Mouse (Mus musculus) kidney, adult 2 months (tissue): ENCODE results near the gene Tex33. TPM values are rescaled to one million over a fixed set of nuclear protein-coding genes. Genes with fewer than 3 reads are reported as not detected.
A peak's percentile ranks its signal among the peaks of the same experiment; 100 is the strongest.

ENCODE experiments used
- DNase-seq: peaks from one replicate; pipeline ENCODE4 v3.0.0; 2021
- H3K27ac ChIP-seq: fragments of 200-500 bp; 2 replicates; pipeline ENCODE4 v1.5.1; 2012; ENCODE audit warnings: low read depth, low read length, control low read depth, inconsistent platforms; ENCODE audit not compliant: insufficient read depth
- H3K27me3 ChIP-seq: fragments of 200-500 bp; replicated peaks from 2 replicates; pipeline ENCODE4 v1.6.1; 2012; ENCODE audit warnings: mild to moderate bottlenecking, moderate library complexity, low read length, inconsistent platforms; ENCODE audit not compliant: control insufficient read depth, insufficient read depth
- H3K36me3 ChIP-seq: fragments of 200-500 bp; 2 replicates; pipeline ENCODE4 v1.6.1; 2012; ENCODE audit warnings: mild to moderate bottlenecking, moderate library complexity, low read length, inconsistent platforms; ENCODE audit not compliant: control insufficient read depth, insufficient read depth
- H3K4me1 ChIP-seq: fragments of 200-500 bp; 2 replicates; pipeline ENCODE4 v1.6.1; 2011; ENCODE audit warnings: low read length; ENCODE audit not compliant: control insufficient read depth, insufficient read depth
- H3K4me3 ChIP-seq: fragments of 200-500 bp; 2 replicates; pipeline ENCODE4 v1.5.1; 2011; ENCODE audit warnings: mild to moderate bottlenecking, low read depth, low read length, control low read depth; ENCODE audit not compliant: insufficient read depth
- CTCF ChIP-seq: fragments of 200-500 bp; conservative IDR thresholded peaks from 2 replicates; pipeline ENCODE4 v1.5.1; 2011; ENCODE audit warnings: low read depth, mild to moderate bottlenecking, control low read depth, low read length, moderate library complexity, mixed read lengths; ENCODE audit not compliant: insufficient read depth, insufficient read length
- POLR2A ChIP-seq: fragments of 200-500 bp; IDR thresholded peaks from one replicate; pipeline ENCODE4 v1.6.1; 2011; ENCODE audit warnings: low read depth, low read length, control low read depth
- WGBS: fragments of 180-500 bp; shearing (Covaris S2); methylation state at CpG from one replicate; pipeline ENCODE4 v1.1.7; 2018; 5-methylcytosine and 5-hydroxymethylcytosine counted together
- polyA plus RNA-seq: library from polyadenylated mRNA; depleted of rRNA; stranded (reverse); fragments of >200 nt; gene quantifications from 2 replicates; pipeline ENCODE4 v1.2.3, GENCODE M21; 2012

The Tex33 gene
- polyA plus RNA-seq, 1 experiment, result 0.48 TPM

DNA sequence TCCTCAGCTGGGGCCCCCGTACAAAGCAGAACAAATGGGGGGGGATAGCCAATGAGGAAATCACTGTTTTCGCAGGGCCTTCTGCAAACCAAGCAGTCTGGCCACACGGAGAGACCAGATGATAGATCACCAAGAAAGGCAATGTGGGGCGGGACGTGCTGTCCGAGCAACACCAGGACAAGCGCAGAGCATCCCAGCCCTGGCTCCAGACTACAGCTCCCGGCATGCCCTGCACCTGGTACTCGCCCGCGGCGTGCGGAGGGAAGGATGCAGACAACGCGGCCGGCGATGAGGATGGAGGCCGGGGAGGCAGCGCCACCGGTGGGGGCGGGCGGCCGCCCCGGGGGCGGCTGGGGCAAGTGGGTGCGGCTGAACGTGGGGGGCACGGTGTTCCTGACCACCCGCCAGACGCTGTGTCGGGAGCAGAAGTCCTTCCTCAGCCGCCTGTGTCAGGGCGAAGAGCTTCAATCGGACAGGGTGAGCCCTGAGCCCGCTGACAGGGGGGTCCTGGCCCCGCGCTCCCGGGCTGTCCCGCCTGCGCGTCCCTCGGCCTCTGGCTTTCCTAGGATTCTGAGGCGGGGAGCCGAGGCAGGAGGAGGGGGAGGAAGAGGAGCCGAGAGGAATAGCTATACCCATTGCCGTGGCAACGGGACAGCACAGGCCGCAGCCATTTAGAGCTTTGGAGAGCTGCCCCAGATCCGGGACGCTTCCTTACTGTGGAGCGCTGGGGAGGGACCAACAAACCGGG, 32.9 kb upstream of the Tex33 start, which contains the start of gene Kctd17:
Gene Kctd17, plus strand, starts transcription at position 174 of the 748 bp plus-strand sequence.
- WGBS, result 1% methylated on average over 52 of the region's 52 CpGs
- no peak for TF ChIP-seq POLR2A
- no peak for TF ChIP-seq CTCF
- peak within 1 kb of the TSS; percentile 66 for H3K4me3 ChIP-seq
- H3K4me1 ChIP-seq, result peaks cover 26% of the 10 kb centered on the region; the same call in 1 of the 2 replicates
- DNase-seq, result peak; percentile 86
- H3K27ac ChIP-seq, result peak within 1 kb of the TSS; percentile 91
- no peaks in the 10 kb centered on the region for H3K36me3 ChIP-seq
- H3K27me3 ChIP-seq, result no peaks in the 10 kb centered on the region

GRCm38 (mm10) chr15:78425230-78425629, 29.5 kb upstream of the Tex33 start:
- no peak for DNase-seq
- H3K4me3 ChIP-seq, result no peak overlapping the region
- TF ChIP-seq CTCF (no peak), POLR2A (no peak)
- H3K27ac ChIP-seq, result no peak overlapping the region
- H3K4me1 ChIP-seq, result peaks cover 15% of the 10 kb centered on the region; the same call in 1 of the 2 replicates
- no peaks in the 10 kb centered on the region for H3K27me3 ChIP-seq
- 68% methylated on average over 4 of the region's 4 CpGs for WGBS
- no peaks in the 10 kb centered on the region for H3K36me3 ChIP-seq

- Histone ChIP-seq H3K27ac (0 out of 2 replicates have a peak overlapping the region, but pooled peaks have one; percentile 42), H3K4me1 (peaks cover 11% of the 10 kb centered on the region; the same call in 1 of the 2 replicates), H3K27me3 (no peaks in the 10 kb centered on the region), H3K4me3 (no peak overlapping the region), H3K36me3 (no peaks in the 10 kb centered on the region)
- WGBS, result 21% methylated on average over 11 of the region's 11 CpGs
- peak; percentile 94 for DNase-seq
- TF ChIP-seq CTCF (0 out of 2 replicates have a peak, but pooled peaks have one; percentile 11), POLR2A (no peak)
Observed at GRCm38 (mm10) chr15:78424507-78424906, 28.8 kb upstream of the Tex33 start.

GRCm38 (mm10) chr15:78422046-78422956, 26.6 kb upstream of the Tex33 start:
- 17% methylated on average over 16 of the region's 16 CpGs for WGBS
- Histone ChIP-seq H3K27ac (no peak overlapping the region), H3K4me3 (no peak overlapping the region), H3K4me1 (peaks cover 8% of the 10 kb centered on the region; the same call in 1 of the 2 replicates), H3K27me3 (no peaks in the 10 kb centered on the region), H3K36me3 (no peaks in the 10 kb centered on the region)
- TF ChIP-seq POLR2A (no peak), CTCF (peak; percentile 83)
- peak; percentile 83 for DNase-seq

GRCm38 (mm10) chr15:78420395-78420794, 24.7 kb upstream of the Tex33 start:
- no peak for DNase-seq
- Histone ChIP-seq H3K4me3 (no peak overlapping the region), H3K27ac (no peak overlapping the region), H3K27me3 (no peaks in the 10 kb centered on the region), H3K4me1 (peaks cover 13% of the 10 kb centered on the region), H3K36me3 (no peaks in the 10 kb centered on the region)
- TF ChIP-seq CTCF, result no peak
- no peak for TF ChIP-seq POLR2A
- 70% methylated on average over 13 of the region's 13 CpGs for WGBS

GRCm38 (mm10) chr15:78416937-78417336, 21.2 kb upstream of the Tex33 start:
- Histone ChIP-seq H3K36me3 (no peaks in the 10 kb centered on the region), H3K27me3 (no peaks in the 10 kb centered on the region), H3K27ac (peak overlapping the region; percentile 73), H3K4me1 (peaks cover 5% of the 10 kb centered on the region), H3K4me3 (no peak overlapping the region)
- DNase-seq, result peak; percentile 98
- TF ChIP-seq POLR2A (no peak), CTCF (no peak)
- 11% methylated on average over 4 of the region's 4 CpGs for WGBS
